Mouse (Mus musculus) small intestine, adult 2 months (tissue): ENCODE results near the gene Gbp10. TPM values are rescaled to one million over a fixed set of nuclear protein-coding genes. Genes with fewer than 3 reads are reported as not detected.
"Not testable (repeated sequence)": the region's sequence is repeated elsewhere in the genome, so short reads cannot be mapped to it uniquely, and the experiment has no call there.

ENCODE experiments used
- H3K27ac ChIP-seq: fragments of 200-500 bp; 2 replicates; pipeline ENCODE4 v1.5.1; 2012; ENCODE audit warnings: low read depth, low read length, control low read depth, inconsistent platforms; ENCODE audit not compliant: insufficient read depth
- H3K27me3 ChIP-seq: fragments of 200-500 bp; 2 replicates; pipeline ENCODE4 v1.6.1; 2012; ENCODE audit warnings: mild to moderate bottlenecking, moderate library complexity, low read length, inconsistent platforms; ENCODE audit not compliant: control insufficient read depth, insufficient read depth
- H3K36me3 ChIP-seq: fragments of 200-500 bp; 2 replicates; pipeline ENCODE4 v1.6.1; 2012; ENCODE audit warnings: mild to moderate bottlenecking, low read length, control low read depth, inconsistent platforms; ENCODE audit not compliant: control insufficient read depth, insufficient read depth
- H3K4me1 ChIP-seq: fragments of 200-500 bp; 2 replicates; pipeline ENCODE4 v1.6.1; 2012; ENCODE audit warnings: low read length, inconsistent platforms, mixed read lengths; ENCODE audit not compliant: control insufficient read depth, insufficient read depth, insufficient read length
- H3K4me3 ChIP-seq: fragments of 200-500 bp; 2 replicates; pipeline ENCODE4 v1.5.1; 2012; ENCODE audit warnings: low read depth, mild to moderate bottlenecking, control low read depth, inconsistent platforms, low read length, moderate library complexity
- CTCF ChIP-seq: fragments of 200-500 bp; IDR thresholded peaks from 2 replicates; pipeline ENCODE4 v1.5.1; 2012; ENCODE audit warnings: low read depth, mild to moderate bottlenecking, control low read depth, inconsistent platforms, low read length, moderate library complexity, mixed read lengths; ENCODE audit not compliant: insufficient replicate concordance, insufficient read length; ENCODE audit errors: extremely low read depth
- POLR2A ChIP-seq: fragments of 200-500 bp; IDR thresholded peaks from 2 replicates; pipeline ENCODE4 v1.6.1; 2012; ENCODE audit warnings: low read depth, mild to moderate bottlenecking, control low read depth, inconsistent platforms, low read length, moderate library complexity
- WGBS: fragments of 180-500 bp; shearing (Covaris S2); methylation state at CpG from one replicate; pipeline ENCODE4 v1.1.7; 2018; 5-methylcytosine and 5-hydroxymethylcytosine counted together
- polyA plus RNA-seq: library from polyadenylated mRNA; depleted of rRNA; stranded (reverse); fragments of >200 nt; gene quantifications from 2 replicates; pipeline ENCODE4 v1.2.3, GENCODE M21; 2012; rRNA removed

The Gbp10 gene
- 0.04 and 0.08 TPM in 2 replicates for polyA plus RNA-seq

DNA sequence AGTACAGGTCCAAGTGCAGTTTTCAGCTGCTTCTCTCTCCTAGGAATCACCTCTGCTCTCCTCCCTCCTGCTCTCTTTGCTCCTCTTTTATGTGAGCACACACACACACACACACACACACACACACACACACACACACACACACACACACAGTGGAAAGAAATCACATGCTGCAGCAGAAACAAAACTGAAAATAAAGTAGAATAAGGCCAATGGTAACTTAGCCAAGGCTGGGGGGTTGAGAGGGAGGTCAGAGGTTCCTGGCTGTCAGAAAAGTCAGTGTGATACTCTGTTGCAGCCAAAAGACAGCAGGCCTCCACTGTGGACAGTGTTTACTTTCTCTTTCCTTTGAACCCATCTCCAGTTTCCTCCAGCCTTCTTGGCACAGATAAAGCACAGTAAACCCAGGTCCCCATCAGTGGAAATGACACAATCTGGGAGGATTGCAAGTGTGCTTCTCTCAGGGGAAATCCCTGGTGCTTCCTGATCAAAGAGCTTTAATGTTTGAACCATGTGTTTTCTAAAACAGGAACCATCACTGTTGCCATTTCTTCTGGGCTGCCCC, at the start of gene Gbp10:
Gene Gbp10 (minus strand): TSS at position 51 of the 565 bp plus-strand sequence.
- not testable (repeated sequence) for H3K36me3 ChIP-seq, H3K27me3 ChIP-seq, H3K4me3 ChIP-seq, H3K27ac ChIP-seq, H3K4me1 ChIP-seq

DNA sequence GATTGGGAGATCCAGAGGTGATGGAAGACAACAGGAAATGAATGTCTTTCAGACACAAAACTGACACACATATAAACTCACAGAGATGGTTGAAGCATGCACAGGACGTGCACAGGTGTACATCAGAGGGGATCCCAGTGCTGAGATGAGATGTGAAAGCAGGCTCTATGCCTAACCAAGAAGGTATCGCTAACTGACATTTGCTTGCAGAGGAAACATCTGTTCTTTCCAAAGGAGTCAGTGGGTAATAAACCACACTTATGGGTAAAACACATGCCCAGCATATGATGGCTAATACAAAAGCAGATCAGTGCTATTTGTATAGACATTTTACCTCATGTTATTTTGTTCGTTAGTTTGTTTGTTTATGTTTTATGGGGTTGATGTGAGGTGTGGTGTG, 21.3 kb upstream of the Gbp10 start:
- H3K27me3 ChIP-seq, H3K36me3 ChIP-seq, H3K4me1 ChIP-seq, H3K27ac ChIP-seq, H3K4me3 ChIP-seq: not testable (repeated sequence)
- WGBS: 100% methylated on average over 1 of the region's 3 CpGs

GRCm38 (mm10) chr5:105252491-105252890, 13.2 kb upstream of the Gbp10 start:
- H3K27ac ChIP-seq: no peak overlapping the region
- TF ChIP-seq POLR2A (no peak), CTCF (no peak)
- H3K27me3 ChIP-seq: no peaks in the 10 kb centered on the region

DNA sequence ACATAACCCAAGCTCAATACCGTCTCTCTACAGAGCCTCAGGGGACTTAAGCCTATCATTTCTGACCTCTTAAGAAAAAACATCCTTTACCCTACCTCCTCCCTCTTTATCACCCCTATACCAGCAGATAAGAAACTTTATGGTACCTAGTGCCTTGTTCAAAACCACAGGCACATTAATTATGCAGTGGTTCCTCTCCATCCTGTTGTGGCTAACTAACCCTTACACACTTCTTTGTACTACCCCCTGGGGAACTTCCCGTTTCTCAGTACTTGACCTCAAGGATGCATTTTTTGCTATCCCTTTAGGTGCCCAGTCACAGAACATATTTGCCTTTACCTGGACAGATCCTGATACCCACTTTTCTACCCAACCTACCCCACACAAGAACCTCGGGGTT, 5.4 kb upstream of the Gbp10 start:
- not testable (repeated sequence) for H3K27me3 ChIP-seq, H3K36me3 ChIP-seq, H3K27ac ChIP-seq, H3K4me3 ChIP-seq, H3K4me1 ChIP-seq
- 59% methylated on average over 3 of the region's 3 CpGs for WGBS

More at GRCm38 (mm10) chr5:105252491-105252890, 13.2 kb upstream of the Gbp10 start:
- no peaks in the 10 kb centered on the region for H3K4me1 ChIP-seq
- H3K4me3 ChIP-seq: no peak overlapping the region
- H3K36me3 ChIP-seq: no peaks in the 10 kb centered on the region

DNA sequence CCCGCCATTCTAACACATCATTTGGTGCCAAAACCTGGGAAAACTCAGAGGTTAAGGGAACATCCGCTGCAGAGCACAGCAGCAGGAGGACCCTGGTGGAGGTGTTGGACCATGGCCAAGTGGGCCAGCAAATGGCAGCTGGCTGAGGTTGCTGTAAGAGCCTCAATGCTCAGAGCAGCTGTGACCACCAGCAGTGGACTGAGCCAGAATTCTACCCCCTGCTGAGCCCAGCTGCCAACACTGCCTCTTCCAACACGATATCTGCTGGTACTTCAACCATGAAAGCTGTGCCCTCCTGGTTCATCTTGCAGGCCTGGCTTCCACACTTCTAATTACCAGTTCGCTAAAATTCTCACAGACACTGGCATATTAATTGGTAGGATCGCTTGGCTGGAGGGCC, 1.6 kb upstream of the Gbp10 start:
- 88% methylated on average over 5 of the region's 5 CpGs for WGBS
- H3K4me1 ChIP-seq, H3K27me3 ChIP-seq, H3K4me3 ChIP-seq, H3K27ac ChIP-seq, H3K36me3 ChIP-seq: not testable (repeated sequence)

- H3K36me3 ChIP-seq, H3K27me3 ChIP-seq, H3K27ac ChIP-seq, H3K4me1 ChIP-seq, H3K4me3 ChIP-seq: not testable (repeated sequence)
- WGBS: 89% methylated on average over 1 of the region's 1 CpGs
Measured at GRCm38 (mm10) chr5:105238402-105238801, 931 bp downstream of the Gbp10 start.

DNA sequence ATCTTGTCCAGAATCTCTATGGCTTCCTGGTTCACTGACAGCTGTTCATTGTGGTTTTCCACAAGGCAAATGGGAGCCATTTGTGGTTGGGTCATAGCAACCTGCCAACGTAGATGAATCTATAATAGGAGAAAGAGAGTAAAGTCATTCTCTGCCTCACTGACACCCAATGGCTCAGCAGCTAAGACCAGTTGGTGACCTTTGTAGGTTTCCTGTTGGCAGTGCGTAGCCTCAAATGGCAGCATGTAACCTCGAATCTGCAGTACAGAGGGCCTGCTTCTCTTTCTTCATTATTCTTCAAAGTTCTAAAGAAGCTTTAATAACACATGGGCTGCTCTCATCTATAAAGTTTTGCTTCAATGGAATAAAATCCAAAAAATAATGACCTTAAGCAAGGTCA, 3.3 kb downstream of the Gbp10 start:
- H3K36me3 ChIP-seq, H3K4me1 ChIP-seq, H3K4me3 ChIP-seq, H3K27me3 ChIP-seq, H3K27ac ChIP-seq: not testable (repeated sequence)
- 68% methylated on average over 3 of the region's 3 CpGs for WGBS

DNA sequence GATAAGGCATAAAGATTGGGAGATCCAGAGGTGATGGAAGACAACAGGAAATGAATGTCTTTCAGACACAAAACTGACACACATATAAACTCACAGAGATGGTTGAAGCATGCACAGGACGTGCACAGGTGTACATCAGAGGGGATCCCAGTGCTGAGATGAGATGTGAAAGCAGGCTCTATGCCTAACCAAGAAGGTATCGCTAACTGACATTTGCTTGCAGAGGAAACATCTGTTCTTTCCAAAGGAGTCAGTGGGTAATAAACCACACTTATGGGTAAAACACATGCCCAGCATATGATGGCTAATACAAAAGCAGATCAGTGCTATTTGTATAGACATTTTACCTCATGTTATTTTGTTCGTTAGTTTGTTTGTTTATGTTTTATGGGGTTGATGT, 30.4 kb downstream of the Gbp10 start:
- 67% methylated on average over 1 of the region's 3 CpGs for WGBS
- H3K4me1 ChIP-seq, H3K4me3 ChIP-seq, H3K27ac ChIP-seq, H3K27me3 ChIP-seq, H3K36me3 ChIP-seq: not testable (repeated sequence)

DNA sequence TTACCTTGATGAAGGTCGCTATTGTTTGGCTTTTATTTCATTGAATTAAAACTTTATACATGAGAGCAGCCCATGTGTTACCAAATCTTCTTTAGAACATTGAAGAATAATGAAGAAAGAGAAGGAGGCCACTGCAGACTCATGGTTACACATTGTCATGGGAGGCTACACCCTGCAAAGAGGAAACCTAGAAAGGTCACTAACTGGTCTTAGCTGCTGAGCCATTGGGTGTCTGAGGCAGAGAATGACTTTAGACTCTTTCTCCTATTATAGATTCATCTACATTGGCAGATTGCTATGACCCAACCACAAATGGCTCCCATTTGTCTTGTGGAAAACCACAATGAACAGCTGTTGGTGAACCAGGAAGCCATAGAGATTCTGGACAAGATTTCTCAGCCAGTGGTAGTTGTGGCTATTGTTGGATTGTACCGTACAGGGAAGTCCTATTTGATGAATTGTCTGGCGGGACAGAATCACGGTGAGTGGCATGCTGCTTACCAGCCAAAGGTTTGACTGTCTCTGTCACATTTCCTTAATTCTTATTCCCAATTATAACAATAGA, 38.5 kb downstream of the Gbp10 start:
- H3K4me3 ChIP-seq, H3K27ac ChIP-seq, H3K4me1 ChIP-seq, H3K27me3 ChIP-seq, H3K36me3 ChIP-seq: not testable (repeated sequence)
- 86% methylated on average over 4 of the region's 4 CpGs for WGBS

DNA sequence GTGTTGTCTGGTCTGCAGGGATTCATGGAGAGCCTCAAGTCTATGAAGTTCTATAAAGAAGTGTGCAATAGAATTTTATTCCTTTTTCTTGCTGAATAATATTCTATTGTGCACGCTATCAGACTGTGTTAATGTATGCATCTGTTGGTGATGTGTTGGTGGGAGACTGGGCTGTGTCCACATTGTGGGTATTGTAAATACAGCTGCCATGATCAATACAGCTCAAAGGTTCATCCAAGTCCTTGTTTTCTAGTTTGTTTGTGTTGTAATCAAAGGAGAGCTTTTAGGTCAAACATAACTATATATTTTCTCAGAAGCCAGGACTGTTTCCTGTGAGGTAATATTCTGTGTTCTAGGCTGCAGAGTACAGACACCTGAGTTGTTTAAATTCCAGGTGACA, 40.2 kb downstream of the Gbp10 start:
- not testable (repeated sequence) for H3K36me3 ChIP-seq, H3K4me1 ChIP-seq, H3K27me3 ChIP-seq, H3K27ac ChIP-seq, H3K4me3 ChIP-seq
- 85% methylated on average over 1 of the region's 1 CpGs for WGBS

DNA sequence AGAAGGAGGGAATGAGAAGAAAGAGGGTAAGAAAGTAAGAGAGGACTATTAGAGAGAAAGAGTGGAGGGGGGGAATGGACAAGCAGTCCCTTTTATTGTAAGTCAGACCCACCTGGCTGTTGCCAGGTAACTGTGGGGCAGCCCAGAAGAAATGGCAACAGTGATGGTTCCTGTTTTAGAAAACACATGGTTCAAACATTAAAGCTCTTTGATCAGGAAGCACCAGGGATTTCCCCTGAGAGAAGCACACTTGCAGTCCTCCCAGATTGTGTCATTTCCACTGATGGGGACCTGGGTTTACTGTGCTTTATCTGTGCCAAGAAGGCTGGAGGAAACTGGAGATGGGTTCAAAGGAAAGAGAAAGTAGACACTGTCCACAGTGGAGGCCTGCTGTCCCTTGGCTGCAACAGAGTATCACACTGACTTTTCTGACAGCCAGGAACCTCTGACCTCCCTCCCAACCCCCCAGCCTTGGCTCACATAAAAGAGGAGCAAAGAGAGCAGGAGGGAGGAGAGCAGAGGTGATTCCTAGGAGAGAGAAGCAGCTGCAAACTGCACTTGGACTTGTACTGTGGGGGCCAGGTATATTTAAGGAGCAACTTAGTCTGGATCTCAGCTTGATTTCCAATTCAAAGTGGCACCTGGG, 41.3 kb downstream of the Gbp10 start:
- H3K27me3 ChIP-seq, H3K36me3 ChIP-seq, H3K27ac ChIP-seq, H3K4me3 ChIP-seq, H3K4me1 ChIP-seq: not testable (repeated sequence)

DNA sequence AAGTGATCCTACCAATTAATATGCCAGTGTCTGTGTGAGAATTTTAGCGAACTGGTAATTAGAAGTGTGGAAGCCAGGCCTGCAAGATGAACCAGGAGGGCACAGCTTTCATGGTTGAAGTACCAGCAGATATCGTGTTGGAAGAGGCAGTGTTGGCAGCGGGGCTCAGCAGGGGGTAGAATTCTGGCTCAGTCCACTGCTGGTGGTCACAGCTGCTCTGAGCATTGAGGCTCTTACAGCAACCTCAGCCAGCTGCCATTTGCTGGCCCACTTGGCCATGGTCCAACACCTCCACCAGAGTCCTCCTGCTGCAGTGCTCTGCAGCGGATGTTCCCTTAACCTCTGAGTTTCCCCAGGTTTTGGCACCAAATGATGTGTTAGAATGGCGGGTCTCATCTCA, 43.0 kb downstream of the Gbp10 start:
- H3K27me3 ChIP-seq, H3K4me3 ChIP-seq, H3K36me3 ChIP-seq, H3K27ac ChIP-seq, H3K4me1 ChIP-seq: not testable (repeated sequence)
- 85% methylated on average over 5 of the region's 5 CpGs for WGBS
